Mouse (Mus musculus) ES-E14 (cell line): Measurements from ENCODE around the gene Fzr1. TPM values are rescaled to one million over a fixed set of nuclear protein-coding genes. Genes with fewer than 3 reads are reported as not detected.
A peak's percentile ranks its signal among the peaks of the same experiment; 100 is the strongest.

Experiments used
- DNase-seq: peaks from one replicate; pipeline ENCODE4 v3.0.0-alpha.2; 2013; ENCODE audit warnings: low read depth, low spot score
- H3K27ac ChIP-seq: 2 replicates; pipeline ENCODE4 v1.5.1; 2012; ENCODE audit warnings: low read depth, mild to moderate bottlenecking, low read length, moderate library complexity, mixed read lengths; ENCODE audit not compliant: poor library complexity, insufficient read depth, severe bottlenecking
- H3K36me3 ChIP-seq: 2 replicates; pipeline ENCODE4 v1.6.1; 2012; ENCODE audit warnings: mild to moderate bottlenecking, low read length, moderate library complexity, mixed read lengths; ENCODE audit not compliant: control insufficient read depth, poor library complexity, insufficient read depth, severe bottlenecking
- H3K4me1 ChIP-seq, 2 experiments: fragments of 150-350 bp in 1 of 2; sonication (generic) in 1 of 2; 2 replicates each; pipeline ENCODE4 v1.6.1; 2012; ENCODE audit warnings: low read length in 2 of 2, mild to moderate bottlenecking in 1 of 2, mixed read lengths in 1 of 2; ENCODE audit not compliant: control insufficient read depth in 2 of 2, insufficient read depth in 2 of 2, poor library complexity in 1 of 2
- H3K4me3 ChIP-seq, 2 experiments: fragments of 150-350 bp in 1 of 2; sonication (generic) in 1 of 2; 2 replicates each; pipeline ENCODE4 v1.5.1; 2012; ENCODE audit warnings: low read length in 2 of 2, low read depth in 1 of 2, mild to moderate bottlenecking in 1 of 2, mixed read lengths in 1 of 2; ENCODE audit not compliant: insufficient read depth in 1 of 2, poor library complexity in 1 of 2, severe bottlenecking in 1 of 2
- H3K9ac ChIP-seq: 2 replicates; pipeline ENCODE4 v1.6.1; 2012; ENCODE audit warnings: low read depth, mild to moderate bottlenecking, low read length, mixed read lengths; ENCODE audit not compliant: poor library complexity, insufficient read depth, severe bottlenecking
- H3K9me3 ChIP-seq: fragments of 150-350 bp; sonication (generic); 2 replicates; pipeline ENCODE4 v1.6.1; 2012; ENCODE audit warnings: low read depth, mild to moderate bottlenecking, low read length; ENCODE audit not compliant: control insufficient read depth, insufficient read depth
- CHD2 ChIP-seq: IDR thresholded peaks from 2 replicates; pipeline ENCODE4 v1.6.1; 2014; ENCODE audit warnings: mild to moderate bottlenecking, low read depth, low read length, inconsistent platforms
- HCFC1 ChIP-seq: IDR thresholded peaks from 2 replicates; pipeline ENCODE4 v1.6.1; 2012; ENCODE audit warnings: low read length, inconsistent platforms, borderline replicate concordance; ENCODE audit not compliant: insufficient read depth
- MAFK ChIP-seq: IDR thresholded peaks from 2 replicates; pipeline ENCODE4 v1.6.1; 2014; ENCODE audit warnings: mild to moderate bottlenecking, low read depth, low read length, inconsistent platforms; ENCODE audit not compliant: insufficient read depth
- ZC3H11A ChIP-seq: IDR thresholded peaks from 2 replicates; pipeline ENCODE4 v1.6.1; 2012; ENCODE audit warnings: low read depth, mild to moderate bottlenecking, inconsistent platforms, low read length, borderline replicate concordance
- ZNF384 ChIP-seq: IDR thresholded peaks from 2 replicates; pipeline ENCODE4 v1.6.1; 2012; ENCODE audit warnings: low read depth, low read length, inconsistent platforms
- in situ Hi-C, 2 experiments: fragments of 600-800 bp; cut with MboI; formaldehyde crosslinking; loops; one replicate each; pipeline ENCODE4 v1.15.1; 2025; ENCODE audit warnings: low sequenced_read_pairs in 2 of 2, inconsistent platforms in 1 of 2; ENCODE audit not compliant: unreplicated experiment in 2 of 2
- total RNA-seq: library from RNA; depleted of rRNA; stranded (reverse); fragments of 300-350 nt; gene quantifications from 2 replicates; pipeline ENCODE4 v1.2.3, GENCODE M21; 2012

Gene Fzr1
- total RNA-seq, 1 experiment, result 63.0 TPM

DNA sequence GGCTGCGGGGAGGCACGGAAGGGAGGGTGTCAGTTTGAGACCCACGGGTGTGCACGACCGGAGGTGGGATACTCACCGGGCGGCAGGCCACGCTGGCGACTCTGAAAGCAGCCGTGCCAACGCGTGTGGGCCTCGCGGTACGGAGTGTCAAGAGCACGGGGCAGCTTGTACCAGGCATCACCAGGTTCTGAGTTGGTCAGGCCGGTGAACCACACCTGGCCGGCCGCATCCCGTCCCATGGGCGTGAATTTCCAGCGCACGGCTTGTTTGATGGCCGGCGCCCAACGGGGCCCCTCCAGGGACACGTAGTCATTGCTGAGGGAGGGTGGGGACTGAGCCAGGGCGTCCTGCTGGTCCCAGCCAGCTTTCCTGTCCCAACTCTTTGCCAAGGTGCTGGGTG is 13.7 kb downstream of the Fzr1 start:
- H3K27ac ChIP-seq, result no peak overlapping the region
- H3K9ac ChIP-seq, result peak overlapping the region; percentile 5; the same call in 1 of the 2 replicates
- peak overlapping the region in 1 of 2 experiments; percentile 10; a peak in 1 of 4 replicates for H3K4me3 ChIP-seq
- H3K4me1 ChIP-seq, result peaks cover 3 to 49% of the 10 kb centered on the region in 2 experiments; a peak in 3 of 4 replicates
- no peaks in the 10 kb centered on the region for H3K9me3 ChIP-seq
- peaks cover 64% of the 10 kb centered on the region for H3K36me3 ChIP-seq
- no peak for TF ChIP-seq ZC3H11A
- no peak for TF ChIP-seq MAFK
- TF ChIP-seq ZNF384, result no peak
- TF ChIP-seq CHD2, result no peak
- in situ Hi-C loops, result no loop called here
- no peak for DNase-seq

DNA sequence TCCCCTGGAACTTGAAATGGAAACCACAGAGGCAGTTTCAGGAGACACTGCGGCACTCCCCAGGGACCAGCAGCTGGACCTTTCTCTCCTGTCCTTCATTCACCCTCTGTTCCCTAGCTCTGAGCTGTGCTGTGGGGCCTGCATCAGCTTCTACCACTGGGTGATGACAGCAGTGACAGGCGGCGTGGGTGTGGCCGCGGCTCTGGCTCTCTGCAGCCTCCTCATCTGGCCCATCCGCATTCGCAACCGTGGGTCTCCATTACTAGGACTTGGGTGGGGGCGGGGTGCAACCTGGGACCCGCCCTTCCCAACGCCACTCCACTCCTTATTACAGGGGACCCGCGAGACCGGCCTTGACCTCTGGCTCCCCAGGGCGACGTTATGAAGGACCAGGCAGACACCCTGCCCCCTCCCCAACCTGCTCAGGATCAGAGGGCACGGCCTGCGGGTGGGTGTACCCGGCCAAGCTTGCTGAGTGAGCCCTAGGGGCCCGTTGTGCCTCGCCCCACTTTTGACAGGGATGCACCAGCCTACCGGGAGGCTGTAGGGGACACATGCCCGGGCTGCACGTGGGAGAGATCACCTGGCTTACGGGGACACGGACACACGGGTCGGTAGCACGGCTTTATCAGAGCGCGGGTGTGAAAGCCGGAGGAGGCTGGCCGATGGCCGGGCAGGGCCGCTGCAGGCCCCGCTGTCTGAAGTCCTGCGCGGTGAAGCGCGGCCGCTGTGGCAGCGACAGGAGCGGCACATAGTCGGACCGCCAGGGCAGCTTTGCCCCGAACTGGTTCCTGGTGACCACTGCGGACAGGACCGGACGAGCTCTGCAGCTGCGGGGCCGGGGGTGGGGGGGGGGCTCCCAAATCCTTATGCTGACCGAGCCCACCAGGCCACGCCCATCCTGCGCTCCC is 14.6 kb downstream of the Fzr1 start:
- no peak for TF ChIP-seq ZNF384
- no peak for TF ChIP-seq ZC3H11A
- TF ChIP-seq HCFC1, result no peak; the same call in 1 of the 2 replicates
- TF ChIP-seq MAFK, result no peak
- no peak for TF ChIP-seq CHD2
- no peak for DNase-seq
- in situ Hi-C loops, result no loop called here
- H3K9ac ChIP-seq, result no peak overlapping the region
- peaks cover 54% of the 10 kb centered on the region for H3K36me3 ChIP-seq
- no peak overlapping the region for H3K27ac ChIP-seq
- no peaks in the 10 kb centered on the region for H3K9me3 ChIP-seq
- H3K4me3 ChIP-seq, result peak overlapping the region; percentile 23 to 28; a peak in 3 of 4 replicates
- H3K4me1 ChIP-seq, result peaks cover 3 to 49% of the 10 kb centered on the region in 2 experiments; a peak in 3 of 4 replicates

DNA sequence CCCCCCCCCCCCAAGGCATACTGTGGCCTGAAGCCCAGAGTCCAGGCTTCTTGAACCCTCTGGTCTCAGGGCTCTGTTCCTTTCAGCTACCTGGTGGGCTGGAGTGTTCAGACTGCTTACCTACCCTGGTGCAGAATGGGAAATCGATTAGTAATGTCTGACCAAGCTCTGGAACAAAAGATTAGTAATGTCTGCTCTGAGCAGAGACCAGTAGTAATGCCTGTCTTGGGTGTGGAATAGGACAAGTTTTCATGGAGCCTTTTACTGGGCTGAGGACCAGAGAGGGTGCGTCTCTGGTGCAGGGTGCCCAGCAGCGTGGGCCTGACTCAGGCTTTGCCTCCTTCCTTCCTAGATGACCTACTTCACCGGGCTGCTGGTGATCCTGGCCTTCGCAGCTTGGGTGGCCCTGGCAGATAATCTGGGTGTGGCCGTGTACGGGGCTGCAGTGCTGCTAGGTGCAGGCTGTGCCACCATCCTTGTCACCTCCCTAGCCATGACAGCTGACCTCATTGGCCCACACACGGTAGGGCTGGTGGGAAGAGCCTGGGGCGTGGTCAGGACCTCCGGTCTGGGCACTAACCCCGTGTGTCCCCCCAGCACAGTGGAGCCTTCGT is 15.9 kb downstream of the Fzr1 start:
- TF ChIP-seq ZNF384 (no peak), HCFC1 (no peak), CHD2 (no peak), MAFK (no peak), ZC3H11A (no peak)
- Histone ChIP-seq H3K9ac (no peak overlapping the region), H3K4me3 (no peak overlapping the region), H3K36me3 (peaks cover 42% of the 10 kb centered on the region; the same call in 1 of the 2 replicates), H3K27ac (no peak overlapping the region), H3K9me3 (no peaks in the 10 kb centered on the region), H3K4me1 (peaks cover 8 to 54% of the 10 kb centered on the region in 2 experiments; a peak in 3 of 4 replicates)
- DNase-seq, result no peak
- in situ Hi-C loops, result no loop called here

DNA sequence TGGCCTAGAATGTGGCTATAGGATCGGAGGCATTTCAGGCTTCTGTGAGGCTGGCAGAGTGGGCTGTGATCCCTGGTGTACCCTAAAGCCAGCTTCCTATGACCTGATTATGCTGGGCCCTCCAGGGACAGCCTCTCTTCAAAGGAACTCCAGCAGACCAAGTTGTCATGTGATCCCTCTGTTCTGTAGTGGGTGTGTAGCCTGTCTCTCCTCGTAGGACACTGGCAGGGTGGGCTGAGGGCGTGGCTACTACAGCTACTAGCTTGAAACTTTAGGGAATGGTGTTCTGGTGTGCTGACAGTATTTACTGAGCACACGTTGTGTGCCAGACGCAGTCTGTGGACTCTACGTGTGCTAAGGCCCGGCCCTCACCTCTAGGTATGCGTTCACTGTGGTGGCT is 17.6 kb downstream of the Fzr1 start:
- TF ChIP-seq CHD2 (no peak), HCFC1 (no peak), ZC3H11A (no peak), ZNF384 (no peak), MAFK (no peak)
- Histone ChIP-seq H3K4me3 (peak overlapping the region in 1 of 2 experiments; percentile 28; a peak in 2 of 4 replicates), H3K36me3 (peaks cover 31% of the 10 kb centered on the region; the same call in 1 of the 2 replicates), H3K27ac (no peak overlapping the region), H3K9me3 (no peaks in the 10 kb centered on the region), H3K9ac (no peak overlapping the region), H3K4me1 (peaks cover 8 to 54% of the 10 kb centered on the region in 2 experiments; a peak in 3 of 4 replicates)
- no peak for DNase-seq
- in situ Hi-C loops, result no loop called here
